Mouse (Mus musculus) left cerebral cortex, adult 11 months (tissue): ENCODE results near the gene Jmy.
A peak's percentile ranks its signal among the peaks of the same experiment; 100 is the strongest.
"Not testable (repeated sequence)": the region's sequence is repeated elsewhere in the genome, so short reads cannot be mapped to it uniquely, and the experiment has no call there.

Experiments
- DNase-seq: peaks from one replicate; pipeline ENCODE4 v3.0.0; 2022; ENCODE audit warnings: low spot score

The Jmy gene

DNA sequence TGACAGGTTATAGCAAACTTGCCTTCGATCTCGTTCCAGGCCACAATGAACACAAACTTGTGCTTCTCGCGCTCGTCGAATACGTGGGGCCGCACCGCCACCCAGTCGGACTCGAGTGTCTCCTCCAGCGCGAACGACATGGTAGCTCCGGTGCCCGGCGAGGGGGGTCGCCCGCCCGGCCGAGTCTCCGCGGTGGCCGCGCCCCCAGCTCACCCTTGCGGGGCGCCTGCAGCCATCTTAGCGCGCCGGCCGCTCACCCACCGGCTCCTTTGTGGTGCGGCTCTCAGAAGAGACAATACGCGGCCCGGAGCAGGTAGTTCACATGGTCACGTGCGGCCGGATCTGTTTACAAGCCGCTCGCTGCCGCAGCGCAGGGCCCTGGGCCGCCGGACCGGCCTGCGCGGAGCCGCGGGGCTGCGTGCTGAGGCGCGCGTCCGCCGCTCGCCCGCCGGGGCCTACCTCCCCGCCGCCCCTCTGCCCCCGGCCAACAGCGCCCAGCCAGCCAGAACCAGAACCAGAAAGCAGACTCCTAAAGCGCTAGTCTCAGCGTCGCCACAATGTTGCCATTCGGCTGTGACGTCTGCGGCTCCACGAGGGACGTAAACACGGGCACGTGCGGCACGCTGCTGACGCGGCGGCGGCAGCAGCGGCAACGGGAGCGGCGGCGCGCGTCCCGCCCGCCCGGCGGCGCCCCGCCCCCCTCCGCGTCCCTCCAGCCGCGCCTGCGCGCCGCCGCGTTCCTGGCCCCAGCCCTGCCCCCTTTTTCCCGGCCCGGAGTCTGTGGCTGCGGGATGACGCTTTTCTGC is at the start of gene Jmy:
Jmy (minus strand) TSS at position 642 of the 806 bp plus-strand sequence.
- peak; percentile 79 for DNase-seq

GRCm38 (mm10) chr13:93547641-93548040 is 48.0 kb upstream of the Jmy start:
- DNase-seq: no peak

- DNase-seq: no peak
Measured at GRCm38 (mm10) chr13:93546011-93546410, 46.4 kb upstream of the Jmy start.

GRCm38 (mm10) chr13:93544274-93544673 is 44.7 kb upstream of the Jmy start:
- no peak for DNase-seq

GRCm38 (mm10) chr13:93539311-93539710 is 39.7 kb upstream of the Jmy start:
- DNase-seq: no peak

GRCm38 (mm10) chr13:93518753-93519319 is 19.2 kb upstream of the Jmy start:
- no peak for DNase-seq

- no peak for DNase-seq
Measured at GRCm38 (mm10) chr13:93517223-93517622, 17.6 kb upstream of the Jmy start.

DNA sequence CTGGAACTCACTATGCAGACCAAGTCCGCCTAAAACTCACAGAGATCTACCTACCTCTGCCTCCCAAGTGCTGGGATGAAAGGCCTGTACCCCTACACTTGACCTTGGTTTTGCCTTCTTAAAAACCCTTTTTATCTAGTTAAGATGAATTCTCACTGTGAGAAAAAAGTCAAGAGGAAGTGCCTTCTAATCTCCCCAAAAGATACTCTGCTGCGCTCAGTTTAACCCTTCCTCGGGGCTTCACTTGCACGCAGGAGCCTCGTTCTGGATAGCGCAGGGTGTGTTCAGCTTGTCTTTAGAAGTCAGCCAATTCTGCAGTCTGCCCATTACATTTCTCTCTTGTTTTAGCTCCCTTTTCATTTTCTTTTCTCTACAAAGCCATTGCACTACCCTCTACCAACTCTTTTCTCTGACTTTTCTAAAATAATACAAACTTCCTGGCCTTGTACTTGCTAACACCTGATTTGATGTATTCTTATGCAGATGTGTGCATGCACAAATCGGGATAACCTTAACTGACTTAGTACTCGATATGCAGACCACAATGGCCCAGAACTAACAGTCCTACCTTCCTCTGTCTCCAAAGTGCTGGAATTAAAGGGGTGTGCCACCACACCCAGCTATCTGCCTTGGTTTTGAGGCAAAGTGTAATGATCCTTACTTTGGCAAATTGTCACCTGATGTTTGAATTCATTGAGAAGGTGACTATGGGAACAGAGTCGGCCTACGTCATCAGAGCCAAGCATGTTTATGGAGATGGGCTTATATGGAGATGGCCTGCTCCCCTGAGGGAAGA is 14.6 kb upstream of the Jmy start:
- no peak for DNase-seq

DNA sequence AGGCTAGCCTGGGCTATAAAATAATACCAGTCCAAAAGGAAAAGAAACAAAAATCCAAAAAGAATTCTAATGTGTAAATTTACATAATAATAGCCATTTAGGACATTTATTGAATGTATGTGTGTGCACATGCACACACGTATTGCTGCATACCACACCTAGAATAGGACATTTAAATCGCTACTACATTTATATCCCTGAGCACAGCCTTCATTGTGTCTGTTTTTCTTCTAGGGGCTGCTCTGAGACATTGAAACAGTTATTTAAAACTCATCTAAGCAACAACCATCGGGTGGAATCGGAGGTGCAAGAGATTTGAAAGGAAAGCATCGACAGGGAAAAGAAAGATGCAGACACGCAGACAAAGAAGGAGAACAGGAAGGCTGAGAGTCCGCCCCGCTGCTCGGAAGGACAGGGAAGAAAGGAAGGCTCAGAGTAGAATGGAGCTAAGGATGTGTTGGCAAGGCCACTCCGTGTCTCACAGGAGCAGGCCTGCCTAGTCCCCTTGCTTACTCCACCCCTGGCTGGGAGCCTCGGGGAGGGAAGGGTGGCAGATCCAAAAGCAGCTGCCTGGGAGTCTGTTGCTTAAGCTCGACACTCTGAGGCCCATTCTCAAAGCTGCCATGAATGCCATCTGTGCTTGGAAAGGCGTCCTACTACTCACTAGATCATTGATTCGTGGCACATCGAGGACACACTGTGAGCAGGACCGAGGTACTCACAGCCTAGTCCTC is 11.0 kb upstream of the Jmy start:
- no peak for DNase-seq

DNA sequence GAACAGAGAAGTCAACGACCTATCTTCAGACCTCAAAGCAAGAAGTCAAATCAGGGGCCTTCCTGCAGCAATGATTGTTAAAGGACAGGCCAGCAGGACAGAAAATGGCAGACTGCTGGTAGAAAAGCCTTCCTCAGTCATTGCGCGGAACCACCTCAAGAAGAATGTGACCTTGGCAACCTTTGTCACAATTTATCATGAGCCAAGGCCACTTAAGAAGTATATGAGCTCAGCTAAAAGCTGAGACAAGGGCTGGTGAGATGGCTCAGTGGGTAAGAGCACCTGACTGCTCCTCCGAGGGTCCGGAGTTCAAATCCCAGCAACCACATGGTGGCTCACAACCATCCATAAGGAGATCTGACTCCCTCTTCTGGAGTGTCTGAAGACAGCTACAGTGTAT is 7.3 kb upstream of the Jmy start:
- not testable (repeated sequence) for DNase-seq

GRCm38 (mm10) chr13:93501724-93502123 is 2.1 kb upstream of the Jmy start:
- DNase-seq: no peak

- no peak for DNase-seq
Measured at GRCm38 (mm10) chr13:93499973-93500633, 495 bp upstream of the Jmy start.

DNA sequence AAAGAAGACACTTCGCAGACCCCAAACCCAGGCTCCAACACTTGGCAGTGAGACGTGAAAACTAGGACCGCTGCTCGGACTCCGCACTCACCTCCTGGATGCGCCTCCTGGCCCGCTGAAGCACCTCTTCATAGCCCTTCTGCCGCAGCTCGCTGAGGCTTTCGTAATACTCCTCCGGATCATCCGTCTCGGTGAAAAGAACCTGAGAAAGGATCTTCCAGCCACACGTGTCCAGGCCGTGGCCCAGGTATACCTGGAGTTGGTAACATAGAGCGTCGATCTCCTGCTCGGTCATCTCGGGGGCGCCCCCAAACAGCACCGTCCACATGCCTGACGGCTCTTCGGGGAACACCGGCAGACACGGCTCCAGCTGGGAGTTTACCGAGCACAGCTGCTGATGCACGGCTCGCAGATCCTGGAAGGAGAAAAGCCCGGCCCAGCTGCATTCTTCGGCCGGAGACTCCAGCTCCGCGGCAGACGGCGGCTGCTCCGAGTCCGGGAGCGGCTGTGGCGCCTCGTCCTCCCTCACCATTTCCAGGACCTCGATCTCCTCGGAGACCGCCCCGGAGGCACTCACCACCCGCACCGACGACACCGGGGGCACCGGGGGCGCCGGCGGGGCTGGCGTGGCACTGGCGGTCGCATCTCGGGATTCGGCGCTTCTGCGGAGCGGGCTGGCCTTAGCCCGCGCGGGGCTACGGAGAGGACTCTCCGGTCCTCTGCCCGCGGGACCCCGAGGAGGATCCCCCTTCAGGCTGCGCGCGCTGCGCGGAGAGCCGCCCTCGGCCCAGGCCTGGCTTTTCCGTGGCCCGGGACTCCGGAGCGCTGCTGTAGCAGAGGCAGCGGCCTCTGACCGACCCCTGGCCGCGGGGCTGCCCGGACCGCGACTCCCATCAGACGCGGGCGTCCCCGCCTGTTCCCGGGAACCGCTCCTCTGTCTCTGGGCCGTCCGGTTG is 1.1 kb downstream of the Jmy start:
- no peak for DNase-seq

DNA sequence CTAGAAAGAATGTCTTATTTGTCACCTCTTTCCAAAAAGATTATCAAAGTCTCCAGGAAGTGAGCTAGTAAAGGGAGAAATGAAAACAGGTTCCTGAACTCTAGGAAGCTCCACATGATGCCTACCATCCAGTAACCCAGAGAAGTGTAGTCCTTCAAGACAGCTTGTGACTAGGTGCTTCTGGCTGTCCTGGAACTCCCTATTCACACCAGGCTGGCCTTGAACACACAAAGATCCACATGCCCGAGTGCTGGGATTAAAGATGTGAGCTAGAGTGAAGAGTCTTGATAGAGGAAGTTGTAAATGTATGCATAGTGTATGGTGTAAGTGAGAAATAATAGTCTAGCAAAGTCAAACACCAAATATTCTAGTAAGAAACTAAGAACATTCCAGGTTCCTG is 2.6 kb downstream of the Jmy start:
- DNase-seq: no peak

- DNase-seq: no peak
Measured at GRCm38 (mm10) chr13:93488510-93488909, 11.1 kb downstream of the Jmy start.

DNA sequence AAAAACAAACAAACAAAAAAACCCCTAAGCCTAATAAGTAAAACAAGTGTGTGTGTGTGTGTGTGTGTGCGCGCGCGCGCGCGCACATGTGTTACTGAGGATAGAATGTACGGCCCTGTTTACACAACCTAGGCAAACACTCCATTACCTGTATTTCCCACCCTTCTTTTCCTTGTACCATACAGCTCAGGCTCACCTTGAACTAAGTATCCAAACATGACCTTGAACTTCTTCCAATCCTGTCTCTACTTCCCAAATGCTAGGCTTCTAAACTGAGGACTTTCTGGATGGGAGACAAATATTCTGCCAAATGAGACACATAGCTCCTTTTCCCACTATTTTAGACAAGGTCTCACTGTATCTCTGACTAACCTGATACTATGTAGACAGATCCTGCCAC is 11.9 kb downstream of the Jmy start:
- DNase-seq: no peak

- no peak for DNase-seq
Measured at GRCm38 (mm10) chr13:93484276-93484675, 15.3 kb downstream of the Jmy start.

GRCm38 (mm10) chr13:93481110-93481509 is 18.5 kb downstream of the Jmy start:
- no peak for DNase-seq

DNA sequence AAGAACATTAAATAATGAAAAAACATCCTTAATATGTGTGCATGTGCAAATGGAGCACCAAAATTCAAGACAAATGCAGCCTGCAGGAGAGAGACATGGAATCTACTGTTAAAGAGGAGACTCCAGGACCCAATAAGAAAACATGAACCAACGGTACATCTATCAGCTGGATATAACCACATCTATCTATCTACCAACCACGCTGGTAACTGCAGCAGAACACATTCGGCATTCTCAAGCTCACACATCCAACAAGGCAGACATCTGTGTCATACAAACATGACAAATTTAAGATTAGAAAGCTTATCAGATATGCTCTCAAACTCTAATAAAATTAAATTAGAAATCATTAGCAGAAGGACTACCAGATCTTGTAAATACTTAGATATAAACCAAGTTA is 21.3 kb downstream of the Jmy start:
- no peak for DNase-seq

- no peak for DNase-seq
Measured at GRCm38 (mm10) chr13:93468355-93468754, 31.3 kb downstream of the Jmy start.

DNA sequence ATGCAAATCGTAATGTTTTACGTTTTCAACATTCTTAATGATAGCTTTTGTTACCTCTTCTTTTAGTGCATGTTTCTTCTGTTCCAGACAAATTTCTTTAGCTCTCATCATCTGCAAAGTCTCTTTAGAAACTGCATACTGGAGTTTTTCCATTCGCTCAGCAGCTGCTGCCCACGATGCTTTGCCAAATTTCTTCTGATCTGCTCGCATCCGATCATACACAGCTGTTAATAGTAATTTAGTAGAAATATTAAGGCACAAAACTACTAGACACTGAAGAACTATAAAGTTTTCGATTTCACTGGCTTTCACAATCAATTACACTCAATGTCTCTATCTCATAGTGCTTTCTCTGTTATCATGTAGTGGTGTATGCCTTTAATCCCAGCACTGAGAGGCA is 40.0 kb downstream of the Jmy start:
- no peak for DNase-seq
